Mouse (Mus musculus): ENCODE measurements at regions not wholly inside any gene's neighbourhood (a gene's known extent, or its start where the extent isn't known, plus 50 kb on each side); places are given as distances from the start of the nearest gene placed in this dataset.

- Histone ChIP-seq H3K4me1 (replicated peaks) (no peaks in the 10 kb centered on the region), H3K4me2 (replicated peaks) (no peak overlapping the region), H3K9me3 (no peaks in the 10 kb centered on the region), H3K27me3 (replicated peaks) (0 out of 2 replicates have a peak, but pooled peaks cover 3% of the 10 kb centered on the region), H3K9ac (no peak overlapping the region), H3K4me3 (replicated peaks) (no peak overlapping the region), H3K36me3 (no peaks in the 10 kb centered on the region), H3K27ac (no peak overlapping the region)
- no peak for ATAC-seq
- 62% methylated on average over 2 of the region's 2 CpGs for WGBS
These were observed 213.4 kb downstream of the H2al1j start for GRCm38 (mm10) chrX:11541011-11541410.

DNA sequence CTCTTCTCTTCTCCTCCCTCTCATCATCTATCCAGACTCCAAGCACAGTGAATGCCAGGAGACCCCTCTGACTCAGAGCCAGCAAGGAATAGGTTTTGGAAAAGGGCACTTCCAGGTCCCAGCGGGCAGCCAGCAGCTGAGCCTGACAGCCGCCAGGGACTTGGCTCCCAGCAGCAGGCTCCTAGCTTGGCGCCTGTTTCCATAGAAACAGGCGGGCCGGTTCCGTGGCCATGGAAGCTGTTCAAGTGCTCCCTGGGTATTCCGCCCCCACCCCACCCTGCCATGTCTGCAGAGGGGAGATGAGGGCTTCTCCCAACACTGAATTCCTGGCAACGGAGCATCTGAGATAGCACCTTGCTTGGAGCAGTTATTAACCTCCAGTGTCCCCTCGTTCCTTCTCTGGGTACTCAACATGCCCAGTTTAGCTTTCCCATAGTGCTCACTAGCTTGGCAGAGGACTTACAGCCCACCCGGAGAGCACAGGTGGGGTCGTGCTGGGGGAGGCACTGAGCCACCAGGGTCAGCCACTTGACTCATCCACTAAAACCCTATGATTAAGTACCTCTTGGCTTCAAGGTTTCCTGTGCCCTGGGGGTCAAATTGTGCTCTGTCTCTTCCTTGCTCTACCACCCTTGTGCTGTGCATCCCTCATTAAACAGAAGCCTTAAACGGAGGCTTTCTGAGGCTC is 222.7 kb downstream of the H2al1j start:
- Histone ChIP-seq H3K9ac (no peak overlapping the region), H3K4me3 (replicated peaks) (no peak overlapping the region), H3K27ac (no peak overlapping the region), H3K27me3 (replicated peaks) (peaks cover 18% of the 10 kb centered on the region), H3K9me3 (no peaks in the 10 kb centered on the region), H3K4me2 (replicated peaks) (no peak overlapping the region), H3K4me1 (replicated peaks) (no peaks in the 10 kb centered on the region), H3K36me3 (no peaks in the 10 kb centered on the region)
- ATAC-seq, result no peak
- WGBS, result 21% methylated on average over 12 of the region's 12 CpGs

GRCm38 (mm10) chrX:11552177-11552576 is 224.6 kb downstream of the H2al1j start:
- Histone ChIP-seq H3K9me3 (no peaks in the 10 kb centered on the region), H3K36me3 (no peaks in the 10 kb centered on the region), H3K4me3 (replicated peaks) (no peak overlapping the region), H3K4me2 (replicated peaks) (no peak overlapping the region), H3K27ac (no peak overlapping the region), H3K27me3 (replicated peaks) (peaks cover 18% of the 10 kb centered on the region), H3K9ac (no peak overlapping the region), H3K4me1 (replicated peaks) (no peaks in the 10 kb centered on the region)
- WGBS, result 56% methylated on average over 5 of the region's 5 CpGs
- no peak for ATAC-seq

DNA sequence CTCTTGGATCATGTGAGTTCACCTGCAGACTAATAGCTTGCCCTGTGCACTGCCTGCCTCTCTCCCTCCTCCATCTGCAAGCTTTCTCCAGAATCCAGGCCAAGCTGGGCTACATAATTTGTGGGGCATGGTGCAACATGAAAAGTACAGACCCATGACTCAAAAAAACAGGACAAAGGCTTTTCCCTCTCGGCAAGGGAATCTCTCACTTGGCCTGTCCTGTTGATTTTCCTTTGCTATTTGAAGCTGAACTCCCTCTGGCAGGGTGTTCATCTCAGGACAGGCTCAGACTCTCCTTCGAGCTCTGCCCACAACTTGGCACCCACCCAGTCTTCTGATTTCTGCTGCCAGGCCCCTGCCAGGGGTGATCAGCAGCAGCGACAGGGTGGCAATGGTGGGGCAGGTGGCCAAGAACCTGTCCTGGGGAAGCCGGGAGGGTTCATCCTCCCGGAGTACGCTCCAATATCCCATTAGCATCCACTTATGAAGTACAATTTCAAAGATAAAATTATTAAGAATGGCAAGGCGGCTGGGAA is 227.5 kb downstream of the H2al1j start:
- H3K36me3 ChIP-seq, result no peaks in the 10 kb centered on the region
- no peak overlapping the region for H3K4me2 ChIP-seq (replicated peaks)
- H3K27me3 ChIP-seq (replicated peaks), result peaks cover 18% of the 10 kb centered on the region
- ATAC-seq, result no peak
- H3K4me1 ChIP-seq (replicated peaks), result no peaks in the 10 kb centered on the region
- 85% methylated on average over 7 of the region's 7 CpGs for WGBS
- no peak overlapping the region for H3K27ac ChIP-seq
- no peak overlapping the region for H3K9ac ChIP-seq
- H3K9me3 ChIP-seq, result no peaks in the 10 kb centered on the region
- no peak overlapping the region for H3K4me3 ChIP-seq (replicated peaks)

DNA sequence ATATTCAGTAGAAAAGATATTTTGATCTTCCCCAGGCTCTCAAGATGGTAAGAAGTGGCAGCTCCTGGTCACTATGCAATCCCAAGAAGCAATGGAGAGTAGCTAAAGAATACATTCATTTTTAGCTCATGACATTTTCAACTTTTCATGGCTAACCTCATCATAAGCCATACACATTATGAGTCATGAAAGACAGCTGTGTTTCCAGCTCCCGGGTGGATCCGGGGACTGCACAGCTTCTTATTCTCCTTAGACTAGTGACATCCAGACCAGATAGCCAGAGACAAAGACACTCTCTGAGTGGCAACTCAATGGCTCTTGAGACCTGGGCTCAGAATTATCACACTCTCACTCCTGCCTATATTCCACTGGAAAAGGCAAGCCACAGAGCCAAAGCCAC is 230.6 kb downstream of the H2al1j start:
- Histone ChIP-seq H3K4me2 (replicated peaks) (no peak overlapping the region), H3K4me1 (replicated peaks) (no peaks in the 10 kb centered on the region), H3K36me3 (no peaks in the 10 kb centered on the region), H3K27me3 (replicated peaks) (peaks cover 10% of the 10 kb centered on the region), H3K9ac (no peak overlapping the region), H3K27ac (no peak overlapping the region), H3K4me3 (replicated peaks) (no peak overlapping the region), H3K9me3 (no peaks in the 10 kb centered on the region)
- no peak for ATAC-seq
- WGBS, result 55% methylated on average over 2 of the region's 2 CpGs

DNA sequence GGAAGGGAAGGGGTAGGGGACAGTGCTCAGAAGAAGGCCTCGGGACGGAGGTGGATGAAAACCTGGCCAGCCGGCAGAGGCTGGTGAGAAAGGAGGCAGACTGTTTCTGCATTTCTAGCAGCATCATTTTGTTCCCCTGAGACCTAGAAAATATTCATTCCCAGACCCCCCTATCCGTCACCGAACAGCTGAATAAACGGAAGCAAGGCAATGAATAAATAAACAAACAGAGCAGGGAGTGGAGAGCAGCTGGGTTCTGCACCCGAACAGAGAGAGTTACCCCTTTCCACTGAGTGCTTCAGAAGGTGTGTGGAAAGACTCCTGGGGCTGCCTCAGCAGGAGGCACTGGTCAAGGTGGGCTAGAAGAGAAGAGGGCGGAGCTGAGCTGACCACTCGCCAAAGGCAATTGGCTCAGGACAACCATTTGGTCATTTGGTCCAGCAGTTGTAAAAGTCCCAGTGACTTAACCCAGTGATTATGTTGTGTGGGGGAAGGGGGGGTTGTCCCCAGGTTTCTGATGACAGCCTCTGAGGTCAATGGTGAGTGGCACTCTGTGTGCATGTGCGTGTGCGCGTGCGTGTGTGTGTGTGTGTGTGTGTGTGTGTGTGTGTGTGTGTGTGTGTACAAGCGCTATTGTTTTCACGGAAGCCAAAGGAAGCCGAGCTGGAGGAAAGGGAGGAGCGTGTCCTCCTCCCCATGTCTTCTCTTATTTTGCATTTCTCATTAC is 233.1 kb downstream of the H2al1j start:
- no peak overlapping the region for H3K27ac ChIP-seq

GRCm38 (mm10) chrX:11565888-11566287 is 238.3 kb downstream of the H2al1j start:
- Histone ChIP-seq H3K36me3 (no peaks in the 10 kb centered on the region), H3K9me3 (no peaks in the 10 kb centered on the region), H3K9ac (no peak overlapping the region), H3K4me1 (replicated peaks) (no peaks in the 10 kb centered on the region), H3K27ac (no peak overlapping the region), H3K4me2 (replicated peaks) (no peak overlapping the region), H3K4me3 (replicated peaks) (no peak overlapping the region), H3K27me3 (replicated peaks) (no peaks in the 10 kb centered on the region; the same call in 1 of the 2 replicates)
- 65% methylated on average over 2 of the region's 2 CpGs for WGBS
- ATAC-seq, result no peak

More for the DNA sequence above, 233.1 kb downstream of the H2al1j start:
- WGBS, result 44% methylated on average over 15 of the region's 17 CpGs
- Histone ChIP-seq H3K9ac (no peak overlapping the region), H3K9me3 (no peaks in the 10 kb centered on the region), H3K4me1 (replicated peaks) (no peaks in the 10 kb centered on the region), H3K27me3 (replicated peaks) (no peaks in the 10 kb centered on the region), H3K36me3 (no peaks in the 10 kb centered on the region), H3K4me2 (replicated peaks) (no peak overlapping the region), H3K4me3 (replicated peaks) (no peak overlapping the region)
- ATAC-seq, result no peak

DNA sequence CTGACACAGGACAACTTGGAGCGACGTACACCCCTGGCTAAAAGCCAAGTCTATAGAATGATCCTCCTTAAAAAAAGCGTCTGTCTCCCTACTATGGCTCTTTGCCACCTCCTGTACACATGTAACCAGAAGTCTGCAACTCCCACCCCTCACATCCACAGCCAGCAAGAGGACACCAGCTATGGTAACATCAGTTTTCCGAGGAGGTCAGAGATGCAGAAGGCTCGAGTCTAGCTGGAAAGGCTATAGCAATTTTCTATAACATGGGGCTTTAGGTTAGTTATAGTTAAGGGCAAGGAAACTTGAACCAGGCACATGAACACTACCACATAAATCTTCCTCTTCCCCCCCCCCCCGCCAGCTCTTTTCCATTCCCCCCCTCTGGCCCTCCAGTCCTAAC is 240.2 kb downstream of the H2al1j start:
- Histone ChIP-seq H3K27me3 (replicated peaks) (no peaks in the 10 kb centered on the region; the same call in 1 of the 2 replicates), H3K9ac (no peak overlapping the region), H3K9me3 (no peaks in the 10 kb centered on the region), H3K4me3 (replicated peaks) (no peak overlapping the region), H3K27ac (no peak overlapping the region), H3K36me3 (no peaks in the 10 kb centered on the region), H3K4me1 (replicated peaks) (no peaks in the 10 kb centered on the region), H3K4me2 (replicated peaks) (no peak overlapping the region)
- 68% methylated on average over 6 of the region's 6 CpGs for WGBS
- no peak for ATAC-seq

DNA sequence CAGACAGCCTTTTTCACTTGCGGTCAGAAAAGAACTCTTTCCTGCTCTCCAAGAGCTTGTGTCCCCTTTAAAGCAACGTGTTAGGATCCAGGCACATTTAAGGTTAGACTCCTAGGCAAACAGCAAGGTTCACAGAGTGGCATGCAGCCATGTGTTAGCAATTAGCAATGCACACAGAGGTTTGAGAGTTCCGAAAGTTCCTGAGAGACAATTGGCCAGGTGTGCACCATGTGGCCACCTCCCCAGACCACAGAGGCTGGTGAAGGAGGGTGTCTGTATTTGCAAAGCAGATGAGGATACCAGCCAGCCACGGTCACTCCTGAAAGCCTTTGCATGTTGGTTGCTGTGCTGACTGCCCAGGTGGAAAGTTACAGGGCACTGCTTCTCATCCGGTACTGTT is 240.6 kb downstream of the H2al1j start:
- H3K4me2 ChIP-seq (replicated peaks), result no peak overlapping the region
- no peak overlapping the region for H3K9ac ChIP-seq
- no peaks in the 10 kb centered on the region; the same call in 1 of the 2 replicates for H3K27me3 ChIP-seq (replicated peaks)
- H3K9me3 ChIP-seq, result no peaks in the 10 kb centered on the region
- ATAC-seq, result no peak
- 68% methylated on average over 5 of the region's 5 CpGs for WGBS
- H3K27ac ChIP-seq, result no peak overlapping the region
- no peaks in the 10 kb centered on the region for H3K4me1 ChIP-seq (replicated peaks)
- H3K36me3 ChIP-seq, result no peaks in the 10 kb centered on the region
- no peak overlapping the region for H3K4me3 ChIP-seq (replicated peaks)

- no peak for ATAC-seq
- no peak overlapping the region for H3K4me3 ChIP-seq (replicated peaks)
- WGBS, result 84% methylated on average over 3 of the region's 3 CpGs
- no peaks in the 10 kb centered on the region for H3K36me3 ChIP-seq
- no peak overlapping the region for H3K4me2 ChIP-seq (replicated peaks)
- peaks cover 3% of the 10 kb centered on the region; the same call in 1 of the 2 replicates for H3K27me3 ChIP-seq (replicated peaks)
- no peaks in the 10 kb centered on the region for H3K9me3 ChIP-seq
- H3K27ac ChIP-seq, result no peak overlapping the region
- no peak overlapping the region for H3K9ac ChIP-seq
- no peaks in the 10 kb centered on the region for H3K4me1 ChIP-seq (replicated peaks)
These were observed 246.7 kb downstream of the H2al1j start for GRCm38 (mm10) chrX:11574354-11574753.

GRCm38 (mm10) chrX:11575571-11575970 is 247.9 kb downstream of the H2al1j start:
- no peak overlapping the region for H3K9ac ChIP-seq
- no peak overlapping the region for H3K27ac ChIP-seq
- H3K27me3 ChIP-seq (replicated peaks), result peaks cover 3% of the 10 kb centered on the region; the same call in 1 of the 2 replicates
- H3K36me3 ChIP-seq, result no peaks in the 10 kb centered on the region
- ATAC-seq, result no peak
- no peak overlapping the region for H3K4me2 ChIP-seq (replicated peaks)
- H3K4me3 ChIP-seq (replicated peaks), result no peak overlapping the region
- H3K9me3 ChIP-seq, result no peaks in the 10 kb centered on the region
- H3K4me1 ChIP-seq (replicated peaks), result no peaks in the 10 kb centered on the region
- 82% methylated on average over 6 of the region's 6 CpGs for WGBS

GRCm38 (mm10) chrX:11576287-11576686 is 248.7 kb downstream of the H2al1j start:
- ATAC-seq, result no peak
- peaks cover 3% of the 10 kb centered on the region; the same call in 1 of the 2 replicates for H3K27me3 ChIP-seq (replicated peaks)
- no peak overlapping the region for H3K4me2 ChIP-seq (replicated peaks)
- no peaks in the 10 kb centered on the region for H3K4me1 ChIP-seq (replicated peaks)
- no peak overlapping the region for H3K4me3 ChIP-seq (replicated peaks)
- H3K36me3 ChIP-seq, result no peaks in the 10 kb centered on the region
- no peak overlapping the region for H3K9ac ChIP-seq
- WGBS, result 76% methylated on average over 8 of the region's 8 CpGs
- H3K27ac ChIP-seq, result no peak overlapping the region
- H3K9me3 ChIP-seq, result no peaks in the 10 kb centered on the region
